Mouse (Mus musculus): ENCODE measurements around the gene 9530002B09Rik. TPM values are rescaled to one million over a fixed set of nuclear protein-coding genes. Genes with fewer than 3 reads are reported as not detected.

The 9530002B09Rik gene
- not detected in 2 replicates for polyA plus RNA-seq (2014; fragmentation: Nextera tagmentation; extraction: Ambion mirVana)

DNA sequence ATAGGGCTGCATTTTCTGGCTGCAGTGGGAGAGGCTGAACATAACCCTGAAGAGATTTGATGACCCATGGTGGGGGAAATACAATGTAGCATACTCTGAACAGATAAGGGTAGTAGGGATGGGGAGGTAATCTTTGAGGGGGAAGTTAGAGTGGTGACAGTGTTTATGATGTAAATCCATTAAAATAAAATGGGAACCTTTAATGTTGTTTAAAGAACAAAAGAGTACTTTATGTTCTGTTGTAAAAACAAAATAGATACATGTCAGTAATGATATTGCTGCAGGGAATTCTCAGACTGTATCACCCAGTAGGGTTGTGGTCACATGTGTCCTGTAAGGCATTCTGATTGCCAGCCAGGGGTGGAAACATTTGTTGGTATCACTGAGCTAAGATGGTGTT lies at the start of gene 9530002B09Rik:
9530002B09Rik (plus strand) TSS at position 301 of the 400 bp plus-strand sequence.
- peaks cover 14% of the 10 kb centered on the region for H3K9me3 ChIP-seq (ENCODE audit: control insufficient read depth, low read length)
- no peak within 1 kb of the TSS for H3K4me3 ChIP-seq (ENCODE audit: low read depth, low read length)
- no peak within 1 kb of the TSS for H3K9ac ChIP-seq (ENCODE audit: low read length)
- no peaks in the 10 kb centered on the region for H3K36me3 ChIP-seq (ENCODE audit: control insufficient read depth, insufficient read depth, low read length)
- H3K27ac ChIP-seq (ENCODE audit: low read depth, low read length) = no peak within 1 kb of the TSS
- H3K4me2 ChIP-seq = no peak within 1 kb of the TSS
- H3K27me3 ChIP-seq (ENCODE audit: control insufficient read depth, insufficient read depth, low read length) = no peaks in the 10 kb centered on the region
- H3K4me1 ChIP-seq (ENCODE audit: control insufficient read depth, insufficient read depth, low read length) = no peaks in the 10 kb centered on the region
- DNase-seq (ENCODE audit: low spot score, missing footprints) = no peak
- ATAC-seq (ENCODE audit: low FRiP score) = no peak

Other genes with a start within 250 kb of the 9530002B09Rik start
- gene Ppt1, start 147.0 kb downstream of the 9530002B09Rik start, polyA plus RNA-seq (2014; fragmentation: Nextera tagmentation; extraction: Ambion mirVana) = 62.7 and 63.7 TPM in 2 replicates
- gene Cap1, start 196.8 kb downstream of the 9530002B09Rik start, polyA plus RNA-seq (2014; fragmentation: Nextera tagmentation; extraction: Ambion mirVana) = 69.7 and 74.4 TPM in 2 replicates